Comparison of ENCODE assay signal across 8 mouse cellular contexts in genomic region chr4:102228953-102229586, GRCm38 (mm10).
A peak's percentile ranks its signal among the peaks of the same experiment; 100 is the strongest.
DNase-seq lines count a peak whose midpoint lies in the region; ATAC-seq and TF ChIP-seq lines count a peak whose summit lies in the region.

No protein-coding gene starts in this region.

- ATAC-seq in forebrain, embryonic 13.5 days: peak; percentile 46; the same call in 1 of the 2 replicates
- no peak for ATAC-seq in kidney, postnatal 0 days (replicated peaks; ENCODE audit: low FRiP score, low read depth)

- no peak for TF ChIP-seq POLR2A in thymus, adult 2 months (IDR thresholded peaks at IDR 0.05; ENCODE audit: control insufficient read depth, extremely low read depth, insufficient read depth, low read length, poor library complexity)

- H3K4me2 ChIP-seq in forebrain, embryonic 13.5 days: no peak overlapping the region
- H3K4me2 ChIP-seq in kidney, postnatal 0 days (ENCODE audit: low read length): no peak overlapping the region

- 43% methylated on average over 7 of the region's 7 CpGs for WGBS in forebrain, embryonic 13.5 days
- 69% methylated on average over 7 of the region's 7 CpGs for WGBS in forebrain, embryonic 10.5 days
- 62% methylated on average over 7 of the region's 7 CpGs for WGBS in thymus, adult 2 months
- WGBS in kidney, postnatal 0 days: 56% methylated on average over 7 of the region's 7 CpGs

- TF ChIP-seq CTCF in thymus, adult 2 months (IDR thresholded peaks at IDR 0.05; ENCODE audit: borderline replicate concordance, control insufficient read depth, extremely low read depth, insufficient read depth, low read length, poor library complexity): no peak
- peak; percentile 70 for TF ChIP-seq CTCF in kidney, postnatal 0 days (IDR thresholded peaks at IDR 0.05; ENCODE audit: low read depth)

- H3K4me1 ChIP-seq in forebrain, embryonic 13.5 days: peaks cover 3% of the 10 kb centered on the region; the same call in 1 of the 2 replicates
- H3K4me1 ChIP-seq in forebrain, embryonic 10.5 days: peaks cover 7% of the 10 kb centered on the region
- no peaks in the 10 kb centered on the region for H3K4me1 ChIP-seq in thymus, adult 2 months (replicated peaks; ENCODE audit: control insufficient read depth, insufficient read depth, low read length)
- H3K4me1 ChIP-seq in kidney, postnatal 0 days (replicated peaks; ENCODE audit: insufficient read depth, low read length): no peaks in the 10 kb centered on the region

- no peak overlapping the region for H3K4me3 ChIP-seq in forebrain, embryonic 13.5 days
- H3K4me3 ChIP-seq in forebrain, embryonic 10.5 days: no peak overlapping the region
- no peak overlapping the region for H3K4me3 ChIP-seq in thymus, adult 2 months (ENCODE audit: control insufficient read depth, insufficient read depth, low read length)
- H3K4me3 ChIP-seq in kidney, postnatal 0 days (replicated peaks; ENCODE audit: low read depth, low read length): no peak overlapping the region

- no peaks in the 10 kb centered on the region for H3K36me3 ChIP-seq in forebrain, embryonic 13.5 days (ENCODE audit: poor library complexity, severe bottlenecking)
- no peaks in the 10 kb centered on the region for H3K36me3 ChIP-seq in forebrain, embryonic 10.5 days (replicated peaks)
- no peaks in the 10 kb centered on the region for H3K36me3 ChIP-seq in thymus, adult 2 months (ENCODE audit: control insufficient read depth, insufficient read depth, low read length)
- H3K36me3 ChIP-seq in kidney, postnatal 0 days (ENCODE audit: insufficient read depth, low read length): no peaks in the 10 kb centered on the region

- DNase-seq in forebrain, embryonic 10.5 days (ENCODE audit: extremely low spot score, low spot score): no peak
- peak; percentile 3 for DNase-seq in thymus, adult 2 months
- DNase-seq in thymus, adult 18-20 months: no peak
- DNase-seq in embryo, embryonic 11 days: peak; percentile 70
- DNase-seq in kidney, postnatal 0 days (ENCODE audit: low spot score): peak; percentile 72
- peak; percentile 9 for DNase-seq in lung, postnatal 25 days (ENCODE audit: low spot score)
- peak; percentile 4 for DNase-seq in thymus, postnatal 25 days

- H3K9ac ChIP-seq in forebrain, embryonic 13.5 days: no peak overlapping the region
- no peak overlapping the region for H3K9ac ChIP-seq in kidney, postnatal 0 days (ENCODE audit: low read depth, low read length)

- H3K9me3 ChIP-seq in forebrain, embryonic 13.5 days (replicated peaks): no peaks in the 10 kb centered on the region
- H3K9me3 ChIP-seq in forebrain, embryonic 10.5 days: no peaks in the 10 kb centered on the region
- H3K9me3 ChIP-seq in kidney, postnatal 0 days (replicated peaks; ENCODE audit: low read length): no peaks in the 10 kb centered on the region

- H3K27me3 ChIP-seq in forebrain, embryonic 13.5 days: no peaks in the 10 kb centered on the region
- no peaks in the 10 kb centered on the region for H3K27me3 ChIP-seq in forebrain, embryonic 10.5 days (ENCODE audit: poor library complexity, severe bottlenecking)
- H3K27me3 ChIP-seq in thymus, adult 2 months (ENCODE audit: control insufficient read depth, insufficient read depth, low read length): no peaks in the 10 kb centered on the region
- H3K27me3 ChIP-seq in kidney, postnatal 0 days (ENCODE audit: insufficient read depth, low read length): no peaks in the 10 kb centered on the region

- H3K27ac ChIP-seq in forebrain, embryonic 13.5 days: peak overlapping the region; percentile 35; the same call in 1 of the 2 replicates
- H3K27ac ChIP-seq in forebrain, embryonic 10.5 days: no peak overlapping the region
- H3K27ac ChIP-seq in thymus, adult 2 months (ENCODE audit: control insufficient read depth, insufficient read depth, low read length): no peak overlapping the region
- H3K27ac ChIP-seq in kidney, postnatal 0 days: no peak overlapping the region

Comparison
In these comparisons a context has a peak if more than half of its experiments do, and no peak if none do; other contexts are left out.
1. DNase-seq: peak in thymus, adult 2 months (single experiment), embryo, embryonic 11 days (single experiment), kidney, postnatal 0 days (single experiment), lung, postnatal 25 days (single experiment) and thymus, postnatal 25 days (single experiment); none in forebrain, embryonic 10.5 days (single experiment) and thymus, adult 18-20 months (0 of 2).